Mouse (Mus musculus) kidney, postnatal 0 days (tissue): Measurements from ENCODE around the gene Sox2. TPM values are rescaled to one million over a fixed set of nuclear protein-coding genes. Genes with fewer than 3 reads are reported as not detected.

ENCODE experiments used
- ATAC-seq: fragments of 200-750 bp; cut with Nextera tagmentation; replicated peaks from 2 replicates; pipeline ENCODE4 v1.8.0; 2017; ENCODE audit warnings: low read depth, moderate number of reproducible peaks, moderate TSS enrichment, moderate library complexity; ENCODE audit not compliant: low FRiP score
- DNase-seq: peaks from one replicate; pipeline ENCODE4 v3.0.0-alpha.2; 2016; ENCODE audit warnings: low spot score
- H3K27ac ChIP-seq: fragments of 300-500 bp; sonication (generic); 2 replicates; pipeline ENCODE4 v1.5.1; 2014; ENCODE audit warnings: mild to moderate bottlenecking
- H3K27me3 ChIP-seq: fragments of 300-500 bp; sonication (generic); 2 replicates; pipeline ENCODE4 v1.6.1; 2014; ENCODE audit warnings: low read length, mixed read lengths; ENCODE audit not compliant: insufficient read depth
- H3K36me3 ChIP-seq: fragments of 300-500 bp; sonication (generic); 2 replicates; pipeline ENCODE4 v1.6.1; 2014; ENCODE audit warnings: low read length, mixed read lengths; ENCODE audit not compliant: insufficient read depth
- H3K4me1 ChIP-seq: fragments of 300-500 bp; sonication (generic); replicated peaks from 2 replicates; pipeline ENCODE4 v1.6.1; 2014; ENCODE audit warnings: antibody characterized with exemption, low read length, mixed read lengths; ENCODE audit not compliant: insufficient read depth
- H3K4me2 ChIP-seq: fragments of 300-500 bp; sonication (generic); 2 replicates; pipeline ENCODE4 v1.6.1; 2014; ENCODE audit warnings: mild to moderate bottlenecking, low read length, moderate library complexity, mixed read lengths
- H3K4me3 ChIP-seq: fragments of 300-500 bp; sonication (generic); replicated peaks from 2 replicates; pipeline ENCODE4 v1.5.1; 2014; ENCODE audit warnings: low read depth, low read length
- H3K9ac ChIP-seq: fragments of 300-500 bp; sonication (generic); 2 replicates; pipeline ENCODE4 v1.6.1; 2014; ENCODE audit warnings: low read depth, low read length
- H3K9me3 ChIP-seq: fragments of 300-500 bp; sonication (generic); replicated peaks from 2 replicates; pipeline ENCODE4 v1.6.1; 2016; ENCODE audit warnings: low read length, inconsistent platforms, mixed read lengths
- CTCF ChIP-seq: IDR thresholded peaks from 2 replicates; pipeline ENCODE4 v1.5.1; 2016; ENCODE audit warnings: antibody characterized with exemption, low read depth, mild to moderate bottlenecking, moderate library complexity
- WGBS: fragments of 180-500 bp; shearing (Covaris S2); extraction: QIAGEN DNeasy Blood & Tissue Kit; methylation state at CpG from one replicate; pipeline ENCODE4 v1.1.7; 2014; 5-methylcytosine and 5-hydroxymethylcytosine counted together
- polyA plus RNA-seq: library from polyadenylated mRNA; unstranded; fragments of >200 nt; fragmentation: Nextera tagmentation; extraction: Ambion mirVana; gene quantifications from 2 replicates; pipeline ENCODE4 v1.2.1, GENCODE M21; 2015

Gene Sox2
- polyA plus RNA-seq, 1 experiment from 2014 or later = not detected

GRCm38 (mm10) chr3:34642498-34642941 is 7.7 kb upstream of the Sox2 start:
- H3K4me2 ChIP-seq = peak overlapping the region; percentile 31
- no peak for TF ChIP-seq CTCF
- H3K4me1 ChIP-seq = no peaks in the 10 kb centered on the region
- WGBS = under 1% methylated on average over 20 of the region's 20 CpGs
- DNase-seq (no peak), ATAC-seq (no peak)
- H3K36me3 ChIP-seq = no peaks in the 10 kb centered on the region
- no peaks in the 10 kb centered on the region for H3K9me3 ChIP-seq
- H3K4me3 ChIP-seq = 0 out of 2 replicates have a peak overlapping the region, but pooled peaks have one; percentile 13
- H3K27ac ChIP-seq = no peak overlapping the region
- H3K27me3 ChIP-seq = peaks cover 90% of the 10 kb centered on the region
- H3K9ac ChIP-seq = no peak overlapping the region

GRCm38 (mm10) chr3:34643067-34643466 is 7.1 kb upstream of the Sox2 start:
- H3K36me3 ChIP-seq = no peaks in the 10 kb centered on the region
- no peak overlapping the region for H3K4me2 ChIP-seq
- ATAC-seq (no peak), DNase-seq (no peak)
- TF ChIP-seq CTCF = no peak
- no peaks in the 10 kb centered on the region for H3K4me1 ChIP-seq
- WGBS = 10% methylated on average over 5 of the region's 5 CpGs
- peaks cover 90% of the 10 kb centered on the region for H3K27me3 ChIP-seq
- H3K27ac ChIP-seq = no peak overlapping the region
- 0 out of 2 replicates have a peak overlapping the region, but pooled peaks have one; percentile 13 for H3K4me3 ChIP-seq
- no peak overlapping the region for H3K9ac ChIP-seq
- no peaks in the 10 kb centered on the region for H3K9me3 ChIP-seq

GRCm38 (mm10) chr3:34643536-34644115 is 6.6 kb upstream of the Sox2 start:
- DNase-seq = no peak

GRCm38 (mm10) chr3:34646169-34646568 is 4.0 kb upstream of the Sox2 start:
- Histone ChIP-seq H3K4me2 (no peak overlapping the region), H3K4me1 (peaks cover 9% of the 10 kb centered on the region), H3K9ac (no peak overlapping the region), H3K9me3 (no peaks in the 10 kb centered on the region), H3K27me3 (peaks cover 89% of the 10 kb centered on the region), H3K36me3 (no peaks in the 10 kb centered on the region), H3K4me3 (no peak overlapping the region), H3K27ac (no peak overlapping the region)
- TF ChIP-seq CTCF = no peak
- ATAC-seq = no peak
- no peak for DNase-seq
- 4% methylated on average over 10 of the region's 10 CpGs for WGBS

More at GRCm38 (mm10) chr3:34643536-34644115, 6.6 kb upstream of the Sox2 start:
- Histone ChIP-seq H3K9ac (no peak overlapping the region), H3K4me3 (no peak overlapping the region), H3K27ac (no peak overlapping the region), H3K4me2 (no peak overlapping the region), H3K27me3 (peaks cover 89% of the 10 kb centered on the region), H3K9me3 (no peaks in the 10 kb centered on the region), H3K4me1 (no peaks in the 10 kb centered on the region), H3K36me3 (no peaks in the 10 kb centered on the region)
- TF ChIP-seq CTCF = no peak
- 3% methylated on average over 15 of the region's 15 CpGs for WGBS
- no peak for ATAC-seq

- no peak overlapping the region for H3K4me2 ChIP-seq
- ATAC-seq (no peak), DNase-seq (peak; percentile 85)
- peak; percentile 86 for TF ChIP-seq CTCF
- H3K27me3 ChIP-seq = peaks cover 83% of the 10 kb centered on the region
- no peak overlapping the region for H3K4me3 ChIP-seq
- no peaks in the 10 kb centered on the region for H3K9me3 ChIP-seq
- no peak overlapping the region for H3K9ac ChIP-seq
- H3K4me1 ChIP-seq = peaks cover 9% of the 10 kb centered on the region
- H3K36me3 ChIP-seq = no peaks in the 10 kb centered on the region
- WGBS = under 1% methylated on average over 14 of the region's 14 CpGs
- H3K27ac ChIP-seq = no peak overlapping the region
Measured at GRCm38 (mm10) chr3:34647688-34648087, 2.5 kb upstream of the Sox2 start.

GRCm38 (mm10) chr3:34648105-34648832 is 1.9 kb upstream of the Sox2 start:
- no peak overlapping the region for H3K9ac ChIP-seq
- H3K36me3 ChIP-seq = no peaks in the 10 kb centered on the region
- ATAC-seq (no peak), DNase-seq (no peak)
- H3K27ac ChIP-seq = no peak overlapping the region
- 3% methylated on average over 19 of the region's 19 CpGs for WGBS
- H3K9me3 ChIP-seq = no peaks in the 10 kb centered on the region
- H3K4me3 ChIP-seq = no peak overlapping the region
- H3K4me1 ChIP-seq = peaks cover 9% of the 10 kb centered on the region
- H3K4me2 ChIP-seq = no peak overlapping the region
- H3K27me3 ChIP-seq = peaks cover 82% of the 10 kb centered on the region
- no peak for TF ChIP-seq CTCF
